Mouse (Mus musculus) heart, embryonic 16.5 days (tissue): ENCODE measurements around the gene Zfp553. TPM values are rescaled to one million over a fixed set of nuclear protein-coding genes. Genes with fewer than 3 reads are reported as not detected.
"Not testable (repeated sequence)": the region's sequence is repeated elsewhere in the genome, so short reads cannot be mapped to it uniquely, and the experiment has no call there.

Experiments
- ATAC-seq: fragments of 200-750 bp; cut with Nextera tagmentation; replicated peaks from 2 replicates; pipeline ENCODE4 v1.8.0; 2017; ENCODE audit warnings: moderate number of reproducible peaks; ENCODE audit not compliant: insufficient read depth, low FRiP score; ENCODE audit errors: extremely low read depth
- H3K27ac ChIP-seq: fragments of 300-500 bp; sonication (generic); 2 replicates; pipeline ENCODE4 v1.5.1; 2014; ENCODE audit warnings: mild to moderate bottlenecking, low read length, control low read depth, moderate library complexity
- H3K27me3 ChIP-seq: fragments of 300-500 bp; sonication (generic); 2 replicates; pipeline ENCODE4 v1.6.1; 2014; ENCODE audit warnings: low read length, mixed read lengths; ENCODE audit not compliant: control insufficient read depth, insufficient read depth
- H3K36me3 ChIP-seq: fragments of 300-500 bp; sonication (generic); 2 replicates; pipeline ENCODE4 v1.6.1; 2014; ENCODE audit not compliant: control insufficient read depth, insufficient read depth
- H3K4me1 ChIP-seq: fragments of 300-500 bp; sonication (generic); 2 replicates; pipeline ENCODE4 v1.6.1; 2014; ENCODE audit warnings: low read length, mixed read lengths; ENCODE audit not compliant: control insufficient read depth, insufficient read depth
- H3K4me2 ChIP-seq: fragments of 300-500 bp; sonication (generic); 2 replicates; pipeline ENCODE4 v1.6.1; 2014; ENCODE audit warnings: low read depth, mild to moderate bottlenecking, control low read depth, low read length
- H3K4me3 ChIP-seq: fragments of 300-500 bp; sonication (generic); 2 replicates; pipeline ENCODE4 v1.5.1; 2014; ENCODE audit warnings: mild to moderate bottlenecking, control low read depth, low read length
- H3K9ac ChIP-seq: fragments of 300-500 bp; sonication (generic); 2 replicates; pipeline ENCODE4 v1.6.1; 2014; ENCODE audit warnings: low read length, control low read depth
- H3K9me3 ChIP-seq: fragments of 300-500 bp; sonication (generic); replicated peaks from 2 replicates; pipeline ENCODE4 v1.6.1; 2016; ENCODE audit warnings: low read length; ENCODE audit not compliant: control insufficient read depth
- WGBS: fragments of 180-500 bp; shearing (Covaris S2); extraction: QIAGEN DNeasy Blood & Tissue Kit; methylation state at CpG from one replicate; pipeline ENCODE4 v1.1.7; 2014; 5-methylcytosine and 5-hydroxymethylcytosine counted together
- polyA plus RNA-seq: library from polyadenylated mRNA; unstranded; fragments of >200 nt; fragmentation: Nextera tagmentation; extraction: Ambion mirVana; gene quantifications from 2 replicates; pipeline ENCODE4 v1.2.1, GENCODE M21; 2015

The Zfp553 gene
- polyA plus RNA-seq, 1 experiment from 2014 or later: 21.0 TPM

GRCm38 (mm10) chr7:127243361-127243867, 10.6 kb downstream of the Zfp553 start:
- ATAC-seq: no peak
- WGBS: 22% methylated on average over 2 of the region's 2 CpGs
- peaks cover 8% of the 10 kb centered on the region for H3K36me3 ChIP-seq
- H3K4me1 ChIP-seq: peaks cover 21% of the 10 kb centered on the region
- no peaks in the 10 kb centered on the region for H3K9me3 ChIP-seq
- no peaks in the 10 kb centered on the region for H3K27me3 ChIP-seq
- peak overlapping the region; percentile 97 for H3K9ac ChIP-seq
- H3K4me3 ChIP-seq: peak overlapping the region; percentile 95
- H3K27ac ChIP-seq: peak overlapping the region; percentile 93
- peak overlapping the region; percentile 92 for H3K4me2 ChIP-seq

DNA sequence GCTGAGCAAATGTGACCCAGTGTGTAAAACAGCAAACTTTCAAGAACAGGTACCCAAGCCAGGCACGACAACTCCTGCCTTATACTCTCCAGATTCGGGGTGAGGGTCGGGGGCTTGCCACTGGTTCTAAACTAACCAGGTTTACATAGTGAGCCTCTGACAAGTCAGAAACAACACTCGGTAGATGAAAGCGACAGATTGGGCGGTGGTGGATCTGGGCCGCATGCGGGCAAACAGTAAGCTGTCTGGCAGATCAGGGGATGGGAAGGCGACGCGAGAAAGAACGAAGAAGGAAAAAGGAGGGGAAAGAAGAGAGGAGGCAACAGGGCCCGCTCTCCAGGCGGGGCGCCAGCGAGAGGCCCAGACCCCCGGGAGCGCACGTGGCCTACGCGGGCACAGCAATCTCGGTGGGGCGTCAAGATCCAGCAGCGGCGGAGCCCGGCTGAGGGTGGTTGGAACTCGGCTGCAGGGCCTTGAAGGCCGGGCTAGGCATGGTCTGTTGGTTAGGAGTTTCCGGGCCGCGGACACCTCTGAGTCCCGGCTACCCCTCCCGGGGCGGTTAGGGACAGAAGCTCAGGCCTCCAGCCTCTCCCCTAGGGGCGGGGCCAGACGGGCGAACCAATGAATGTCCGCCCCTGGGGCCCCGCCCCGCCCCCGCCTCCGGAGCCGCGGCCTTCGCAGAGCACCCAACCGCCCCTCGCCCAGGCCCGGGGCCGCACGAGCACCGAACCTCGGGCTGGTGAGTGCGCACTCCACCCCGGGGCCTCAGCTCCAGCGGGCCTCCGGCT, 11.2 kb downstream of the Zfp553 start, which contains the start of gene Zfp771:
TSS of gene Zfp771 (plus strand) at position 405 of the 788 bp plus-strand sequence.
- peaks cover 21% of the 10 kb centered on the region for H3K4me1 ChIP-seq
- peak within 1 kb of the TSS; percentile 97 for H3K9ac ChIP-seq
- peak within 1 kb of the TSS; percentile 95 for H3K4me3 ChIP-seq
- H3K36me3 ChIP-seq: peaks cover 1% of the 10 kb centered on the region
- H3K27ac ChIP-seq: peak within 1 kb of the TSS; percentile 93
- H3K4me2 ChIP-seq: peak within 1 kb of the TSS; percentile 92
- WGBS: 1% methylated on average over 56 of the region's 56 CpGs
- H3K27me3 ChIP-seq: no peaks in the 10 kb centered on the region
- ATAC-seq: peak; percentile 97
- no peaks in the 10 kb centered on the region for H3K9me3 ChIP-seq

- ATAC-seq: peak; percentile 68
- peak overlapping the region; percentile 97 for H3K9ac ChIP-seq
- peak overlapping the region; percentile 95 for H3K4me3 ChIP-seq
- H3K4me2 ChIP-seq: peak overlapping the region; percentile 92
- H3K9me3 ChIP-seq: no peaks in the 10 kb centered on the region
- no peaks in the 10 kb centered on the region for H3K27me3 ChIP-seq
- H3K36me3 ChIP-seq: no peaks in the 10 kb centered on the region; the same call in none of the 2 replicates
- peaks cover 21% of the 10 kb centered on the region for H3K4me1 ChIP-seq
- 10% methylated on average over 33 of the region's 33 CpGs for WGBS
- H3K27ac ChIP-seq: peak overlapping the region; percentile 93
These were observed 12.0 kb downstream of the Zfp553 start for GRCm38 (mm10) chr7:127244658-127245510.

DNA sequence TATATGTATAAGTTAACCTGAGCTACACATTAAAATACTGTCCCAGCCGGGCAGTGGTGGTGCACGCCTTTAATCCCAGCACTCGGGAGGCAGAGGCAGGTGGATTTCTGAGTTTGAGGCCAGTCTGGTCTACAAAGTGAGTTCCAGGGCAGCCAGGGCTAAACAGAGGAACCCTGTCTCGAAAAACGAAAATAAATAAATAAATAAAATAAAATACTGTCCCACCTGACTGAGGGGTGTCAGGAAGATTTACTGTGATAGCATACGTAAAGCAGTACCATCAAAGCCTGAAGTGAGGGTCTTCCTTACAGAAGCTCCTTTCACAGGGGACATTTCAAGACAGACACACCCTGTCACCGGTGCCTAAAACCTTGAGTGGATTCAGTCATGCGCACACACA, 17.6 kb downstream of the Zfp553 start:
- H3K4me3 ChIP-seq, ATAC-seq, H3K27ac ChIP-seq, H3K4me2 ChIP-seq, H3K9me3 ChIP-seq, H3K27me3 ChIP-seq, H3K9ac ChIP-seq, H3K36me3 ChIP-seq: not testable (repeated sequence)
- WGBS: 91% methylated on average over 8 of the region's 8 CpGs
- H3K4me1 ChIP-seq: peaks cover 19% of the 10 kb centered on the region

DNA sequence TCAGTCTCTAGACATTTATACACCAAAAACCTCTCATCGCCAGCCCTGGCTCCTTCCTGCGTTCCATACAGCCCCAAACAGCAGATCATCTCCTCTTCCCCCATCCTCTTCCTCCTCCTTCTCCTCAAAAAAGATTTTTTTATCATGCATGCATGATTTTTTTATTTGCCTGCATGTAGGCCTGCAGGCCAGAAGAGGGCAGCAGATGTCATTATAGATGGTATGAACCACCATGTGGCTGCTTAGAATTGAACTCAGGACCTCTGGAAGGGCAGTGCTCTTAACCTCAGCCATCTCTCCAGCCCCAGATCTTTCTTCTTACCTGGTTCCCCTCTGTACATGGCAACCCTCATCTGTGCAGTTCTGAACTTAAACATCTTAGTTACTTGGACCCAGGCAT, 19.6 kb downstream of the Zfp553 start:
- Histone ChIP-seq H3K4me3 (no peak overlapping the region), H3K27ac (no peak overlapping the region), H3K36me3 (no peaks in the 10 kb centered on the region; the same call in none of the 2 replicates), H3K9me3 (no peaks in the 10 kb centered on the region), H3K4me2 (no peak overlapping the region), H3K9ac (no peak overlapping the region), H3K27me3 (no peaks in the 10 kb centered on the region), H3K4me1 (peaks cover 11% of the 10 kb centered on the region)
- WGBS: 78% methylated on average over 2 of the region's 2 CpGs
- no peak for ATAC-seq

GRCm38 (mm10) chr7:127253341-127253740, 20.5 kb downstream of the Zfp553 start:
- Histone ChIP-seq H3K9ac (peak overlapping the region; percentile 88), H3K27me3 (no peaks in the 10 kb centered on the region), H3K4me2 (peak overlapping the region; percentile 82), H3K9me3 (no peaks in the 10 kb centered on the region), H3K4me3 (peak overlapping the region; percentile 70), H3K4me1 (peaks cover 11% of the 10 kb centered on the region), H3K36me3 (no peaks in the 10 kb centered on the region; the same call in 1 of the 2 replicates), H3K27ac (peak overlapping the region; percentile 89)
- WGBS: 78% methylated on average over 6 of the region's 6 CpGs
- no peak for ATAC-seq

- H3K9me3 ChIP-seq: no peaks in the 10 kb centered on the region
- peak overlapping the region; percentile 70 for H3K4me3 ChIP-seq
- H3K4me2 ChIP-seq: peak overlapping the region; percentile 82
- peak; percentile 92 for ATAC-seq
- peaks cover 11% of the 10 kb centered on the region for H3K4me1 ChIP-seq
- peak overlapping the region; percentile 89 for H3K27ac ChIP-seq
- no peaks in the 10 kb centered on the region for H3K27me3 ChIP-seq
- under 1% methylated on average over 132 of the region's 136 CpGs for WGBS
- peak overlapping the region; percentile 88 for H3K9ac ChIP-seq
- no peaks in the 10 kb centered on the region; the same call in 1 of the 2 replicates for H3K36me3 ChIP-seq
These were observed 21.2 kb downstream of the Zfp553 start for GRCm38 (mm10) chr7:127253821-127254769.

GRCm38 (mm10) chr7:127255008-127255407, 22.1 kb downstream of the Zfp553 start:
- Histone ChIP-seq H3K27ac (no peak overlapping the region), H3K27me3 (no peaks in the 10 kb centered on the region), H3K9me3 (no peaks in the 10 kb centered on the region), H3K36me3 (no peaks in the 10 kb centered on the region; the same call in 1 of the 2 replicates), H3K4me2 (peak overlapping the region; percentile 82), H3K4me3 (peak overlapping the region; percentile 70; the same call in 1 of the 2 replicates), H3K4me1 (peaks cover 11% of the 10 kb centered on the region), H3K9ac (peak overlapping the region; percentile 77)
- no peak for ATAC-seq
- WGBS: 30% methylated on average over 4 of the region's 4 CpGs
